Mouse (Mus musculus) liver, postnatal 0 days (tissue): ENCODE measurements at regions not wholly inside any gene's neighbourhood (a gene's known extent, or its start where the extent isn't known, plus 50 kb on each side); places are given as distances from the start of the nearest gene placed in this dataset.

Experiments used
- CTCF ChIP-seq: sonication (generic); IDR thresholded peaks from 2 replicates; pipeline ENCODE4 v1.5.1; 2016; ENCODE audit warnings: antibody characterized with exemption, low read depth
- EP300 ChIP-seq: IDR thresholded peaks from 2 replicates; pipeline ENCODE4 v1.6.1; 2016; ENCODE audit warnings: antibody characterized with exemption, low read depth, mild to moderate bottlenecking

- TF ChIP-seq CTCF (no peak), EP300 (no peak)
Measured at GRCm38 (mm10) chr17:40418651-40419050, 99.6 kb upstream of the Crisp1 start.
